Mouse (Mus musculus): Measurements from ENCODE around the gene Tob2.

DNA sequence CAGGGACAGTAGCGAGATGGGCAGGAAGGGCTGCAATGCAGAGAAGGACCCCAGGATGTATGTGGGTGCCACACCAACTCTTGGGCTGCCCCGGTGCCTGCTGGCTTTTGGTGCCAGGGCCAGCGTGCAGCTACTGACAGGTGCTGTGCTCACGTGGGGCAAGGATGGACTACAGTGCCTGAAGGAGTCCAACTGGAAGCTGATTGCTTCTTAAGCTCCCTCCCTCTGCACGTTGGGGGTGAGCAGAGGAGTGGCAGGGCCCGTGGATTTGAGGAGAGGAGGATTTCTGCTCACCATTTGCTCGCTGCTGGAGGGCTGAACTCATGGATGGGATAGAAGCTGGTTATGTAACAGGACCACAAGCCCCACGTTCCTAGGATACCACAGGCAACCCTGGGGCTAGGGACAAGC lies 55.6 kb downstream of the Tob2 start:
- TF ChIP-seq CTCF (IDR thresholded peaks at IDR 0.05; ENCODE audit: low read depth) (no peak), EP300 (IDR thresholded peaks at IDR 0.05; ENCODE audit: low read depth) (no peak)

Data from liver, embryonic 14.5 days (tissue).